ENCODE assay signal across 8 mouse cellular contexts in genomic region chr7:19119083-19119482, GRCm38 (mm10). TPM values are rescaled to one million over a fixed set of nuclear protein-coding genes. Genes with fewer than 3 reads are reported as not detected.
DNase-seq lines count a peak whose midpoint lies in the region; ATAC-seq and TF ChIP-seq lines count a peak whose summit lies in the region.

No protein-coding gene starts in this region.

- peak overlapping the region; percentile 31 for H3K4me3 ChIP-seq in gastrocnemius, adult 2 months
- no peak overlapping the region for H3K4me3 ChIP-seq in thymus, adult 2 months (ENCODE audit: control insufficient read depth, insufficient read depth, low read length)
- peak overlapping the region; percentile 76 for H3K4me3 ChIP-seq in liver, embryonic 15.5 days (replicated peaks)

- no peak for DNase-seq in gastrocnemius, adult 2 months
- no peak for DNase-seq in gastrocnemius, adult 8-10 months (ENCODE audit: low spot score in 2 of 2)
- DNase-seq in thymus, postnatal 14 days, result peak; percentile 21
- DNase-seq in thymus, adult 2 months, result no peak
- no peak for DNase-seq in right cerebral cortex, postnatal 25 days
- no peak for DNase-seq in left cerebral cortex, postnatal 14 days (ENCODE audit: low spot score in 2 of 2)

- no peaks in the 10 kb centered on the region; the same call in 1 of the 2 replicates for H3K9me3 ChIP-seq in liver, embryonic 15.5 days (replicated peaks)

- H3K27ac ChIP-seq in gastrocnemius, adult 2 months, result peak overlapping the region; percentile 56
- no peak overlapping the region for H3K27ac ChIP-seq in thymus, adult 2 months (ENCODE audit: control insufficient read depth, insufficient read depth, low read length)
- no peak overlapping the region for H3K27ac ChIP-seq in liver, embryonic 15.5 days (replicated peaks)

- peaks cover 7% of the 10 kb centered on the region for H3K4me1 ChIP-seq in thymus, adult 2 months (replicated peaks; ENCODE audit: control insufficient read depth, insufficient read depth, low read length)
- H3K4me1 ChIP-seq in liver, embryonic 15.5 days (replicated peaks), result peaks cover 25% of the 10 kb centered on the region

- intact Hi-C loops in gastrocnemius, adult 2 months (cut with DNase I), result no loop called here
- intact Hi-C loops in left cerebral cortex, postnatal 14 days (cut with DNase I), result no loop called here

- ATAC-seq in liver, embryonic 15.5 days (ENCODE audit: insufficient read depth), result peak; percentile 3
- ATAC-seq in frontal cortex, adult (ENCODE audit: low TSS enrichment), result no peak

- no peak for TF ChIP-seq POLR2A in thymus, adult 2 months (IDR thresholded peaks at IDR 0.05; ENCODE audit: control insufficient read depth, extremely low read depth, insufficient read depth, low read length, poor library complexity)

- no peaks in the 10 kb centered on the region for H3K27me3 ChIP-seq in thymus, adult 2 months (ENCODE audit: control insufficient read depth, insufficient read depth, low read length)
- H3K27me3 ChIP-seq in liver, embryonic 15.5 days, result peaks cover 19% of the 10 kb centered on the region

- peak overlapping the region; percentile 83 for H3K4me2 ChIP-seq in liver, embryonic 15.5 days

- no peak overlapping the region for H3K9ac ChIP-seq in liver, embryonic 15.5 days

- 97% methylated on average over 8 of the region's 8 CpGs for WGBS in thymus, adult 2 months
- 86% methylated on average over 8 of the region's 8 CpGs for WGBS in liver, embryonic 15.5 days (ENCODE audit: insufficient replicate concordance)

- TF ChIP-seq CTCF in gastrocnemius, adult 2 months (IDR thresholded peaks at IDR 0.05), result no peak
- no peak for TF ChIP-seq CTCF in thymus, adult 2 months (IDR thresholded peaks at IDR 0.05; ENCODE audit: borderline replicate concordance, control insufficient read depth, extremely low read depth, insufficient read depth, low read length, poor library complexity)

- H3K36me3 ChIP-seq in thymus, adult 2 months (ENCODE audit: control insufficient read depth, insufficient read depth, low read length), result no peaks in the 10 kb centered on the region
- no peaks in the 10 kb centered on the region for H3K36me3 ChIP-seq in liver, embryonic 15.5 days (replicated peaks)

RNA-seq across cellular contexts. Expression of gene Fbxo46, which starts 0.6 kb away (rescaled TPM):
- 1 to 10 TPM; 2.3 to 3.0 TPM for total RNA-seq in gastrocnemius, adult 2 months (2021)
- 1 to 10 TPM; 2.2 to 2.9 (median 2.3) TPM for total RNA-seq in gastrocnemius, adult 8-10 months (2022)
- polyA plus RNA-seq in thymus, adult 2 months (2012; rRNA removed), result 29.2 and 30.1 TPM in 2 replicates
- polyA plus RNA-seq in liver, embryonic 15.5 days (2015; fragmentation: Nextera tagmentation; extraction: Ambion mirVana), result 5.1 TPM in 2 replicates
- total RNA-seq in left cerebral cortex, postnatal 14 days (2021), result 10 to 100 TPM; 11.5 to 12.6 TPM

RNA-seq across cellular contexts. Expression of gene Gm4969, which starts 0.9 kb away (rescaled TPM):
- total RNA-seq in gastrocnemius, adult 2 months (2021), result not detected
- not detected for total RNA-seq in gastrocnemius, adult 8-10 months (2022)
- 0.24 and 0.31 TPM in 2 replicates for polyA plus RNA-seq in thymus, adult 2 months (2012; rRNA removed)
- 0.14 and 0.17 TPM in 2 replicates for polyA plus RNA-seq in liver, embryonic 15.5 days (2015; fragmentation: Nextera tagmentation; extraction: Ambion mirVana)
- total RNA-seq in left cerebral cortex, postnatal 14 days (2021), result under 1 TPM; 0.48 to 0.76 TPM

RNA-seq across cellular contexts. Expression of gene Six5, which starts 24.7 kb away (rescaled TPM):
- 1 to 10 TPM in 1 of 2 experiments, under 1 TPM in 1; 0.89 to 2.3 TPM for total RNA-seq in gastrocnemius, adult 2 months (2021)
- 1 to 10 TPM; 1.5 to 2.0 (median 1.7) TPM for total RNA-seq in gastrocnemius, adult 8-10 months (2022)
- 14.8 and 20.0 TPM in 2 replicates for polyA plus RNA-seq in thymus, adult 2 months (2012; rRNA removed)
- 0.90 and 1.2 TPM in 2 replicates for polyA plus RNA-seq in liver, embryonic 15.5 days (2015; fragmentation: Nextera tagmentation; extraction: Ambion mirVana)
- 1 to 10 TPM; 1.6 TPM for total RNA-seq in left cerebral cortex, postnatal 14 days (2021)

RNA-seq across cellular contexts. Expression of gene Qpctl, which starts 30.0 kb away (rescaled TPM):
- total RNA-seq in gastrocnemius, adult 2 months (2021), result 1 to 10 TPM; 2.0 TPM
- 1 to 10 TPM; 1.6 to 2.3 (median 1.9) TPM for total RNA-seq in gastrocnemius, adult 8-10 months (2022)
- 15.3 and 18.2 TPM in 2 replicates for polyA plus RNA-seq in thymus, adult 2 months (2012; rRNA removed)
- polyA plus RNA-seq in liver, embryonic 15.5 days (2015; fragmentation: Nextera tagmentation; extraction: Ambion mirVana), result 4.1 and 4.6 TPM in 2 replicates
- 10 to 100 TPM; 19.6 to 21.9 TPM for total RNA-seq in left cerebral cortex, postnatal 14 days (2021)

RNA-seq across cellular contexts. Expression of gene Snrpd2, which starts 30.4 kb away (rescaled TPM):
- 10 to 100 TPM; 49.7 to 58.0 TPM for total RNA-seq in gastrocnemius, adult 2 months (2021)
- total RNA-seq in gastrocnemius, adult 8-10 months (2022), result 10 to 100 TPM; 50.6 to 59.4 (median 57.3) TPM
- 32.8 and 36.7 TPM in 2 replicates for polyA plus RNA-seq in thymus, adult 2 months (2012; rRNA removed)
- 52.8 and 55.6 TPM in 2 replicates for polyA plus RNA-seq in liver, embryonic 15.5 days (2015; fragmentation: Nextera tagmentation; extraction: Ambion mirVana)
- total RNA-seq in left cerebral cortex, postnatal 14 days (2021), result 10 to 100 TPM; 84.3 to 88.7 TPM
